Mouse (Mus musculus): ENCODE data around the gene Tlr5. TPM values are rescaled to one million over a fixed set of nuclear protein-coding genes. Genes with fewer than 3 reads are reported as not detected.

Tlr5 gene
- polyA plus RNA-seq, 1 experiment from 2014 or later = 0.09 TPM

DNA sequence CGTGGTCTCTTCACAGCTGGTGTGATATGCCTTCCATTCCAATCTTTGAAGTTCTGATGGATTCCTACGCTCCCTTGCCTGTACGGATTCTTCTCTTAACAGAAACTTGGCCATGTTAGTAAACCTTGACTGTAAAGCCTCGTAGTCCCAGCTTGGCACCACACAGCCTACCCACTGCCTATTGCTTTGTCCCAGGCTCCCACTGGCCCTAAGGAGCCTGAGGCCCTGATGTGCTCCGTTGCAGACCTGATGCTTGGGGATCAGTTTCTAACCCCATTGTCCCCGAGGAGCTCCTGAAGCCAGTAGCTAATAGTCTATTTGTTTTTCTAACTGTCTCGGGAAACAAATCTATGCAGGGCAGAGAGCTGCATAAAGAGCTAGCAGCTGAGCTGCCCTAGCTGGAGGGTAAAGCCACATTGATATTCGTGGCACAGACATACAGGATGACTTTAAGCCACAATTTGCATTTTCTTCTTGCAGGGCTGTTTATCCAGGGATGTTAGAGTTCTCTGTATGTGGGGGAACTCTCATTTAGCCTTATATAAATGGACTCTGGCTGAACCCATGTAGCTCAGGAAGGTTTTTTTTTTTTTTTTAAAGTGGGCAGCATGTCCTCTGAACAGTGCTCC is 35.8 kb upstream of the Tlr5 start:
- no peak overlapping the region; the same call in 1 of the 2 replicates for H3K27ac ChIP-seq (ENCODE audit: low read length)
- H3K9ac ChIP-seq (replicated peaks; ENCODE audit: low read depth, low read length) = no peak overlapping the region
- H3K9me3 ChIP-seq (ENCODE audit: control insufficient read depth, low read length) = no peaks in the 10 kb centered on the region
- no peak overlapping the region for H3K4me2 ChIP-seq (ENCODE audit: low read length)
- peak; percentile 64 for ATAC-seq
- H3K4me3 ChIP-seq (replicated peaks; ENCODE audit: low read length) = no peak overlapping the region
- peaks cover 7% of the 10 kb centered on the region for H3K4me1 ChIP-seq (replicated peaks; ENCODE audit: control insufficient read depth, insufficient read depth, low read length)
- no peaks in the 10 kb centered on the region for H3K27me3 ChIP-seq (replicated peaks; ENCODE audit: control insufficient read depth, insufficient read depth, low read length)
- 32% methylated on average over 8 of the region's 8 CpGs for WGBS
- H3K36me3 ChIP-seq (ENCODE audit: control insufficient read depth, insufficient read depth) = no peaks in the 10 kb centered on the region

DNA sequence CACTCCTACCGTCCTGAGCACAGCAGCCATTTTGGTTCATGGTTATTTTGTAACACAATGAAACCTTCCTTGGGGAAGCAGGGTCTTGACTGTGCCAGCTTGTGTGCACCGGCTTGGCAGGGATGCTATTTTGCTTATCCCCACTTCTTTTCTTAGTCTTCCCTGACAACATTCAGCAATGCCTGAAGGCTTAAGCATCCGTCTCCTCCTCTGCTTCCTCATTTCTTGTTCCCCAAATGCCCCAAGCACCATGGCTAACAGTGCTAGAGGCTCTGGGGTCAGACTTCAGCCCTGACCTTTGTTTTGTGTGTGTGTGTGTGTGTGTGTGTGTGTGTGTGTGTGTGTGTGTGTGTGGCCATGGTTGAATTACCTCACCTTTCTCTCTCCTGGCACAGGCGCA is 31.8 kb upstream of the Tlr5 start:
- Histone ChIP-seq H3K4me2 (ENCODE audit: low read length) (no peak overlapping the region), H3K36me3 (ENCODE audit: control insufficient read depth, insufficient read depth) (no peaks in the 10 kb centered on the region), H3K9ac (replicated peaks; ENCODE audit: low read depth, low read length) (no peak overlapping the region), H3K4me3 (replicated peaks; ENCODE audit: low read length) (no peak overlapping the region), H3K4me1 (replicated peaks; ENCODE audit: control insufficient read depth, insufficient read depth, low read length) (peaks cover 7% of the 10 kb centered on the region), H3K27me3 (replicated peaks; ENCODE audit: control insufficient read depth, insufficient read depth, low read length) (no peaks in the 10 kb centered on the region), H3K27ac (ENCODE audit: low read length) (no peak overlapping the region), H3K9me3 (ENCODE audit: control insufficient read depth, low read length) (no peaks in the 10 kb centered on the region)
- WGBS = 60% methylated on average over 4 of the region's 4 CpGs
- ATAC-seq = no peak

DNA sequence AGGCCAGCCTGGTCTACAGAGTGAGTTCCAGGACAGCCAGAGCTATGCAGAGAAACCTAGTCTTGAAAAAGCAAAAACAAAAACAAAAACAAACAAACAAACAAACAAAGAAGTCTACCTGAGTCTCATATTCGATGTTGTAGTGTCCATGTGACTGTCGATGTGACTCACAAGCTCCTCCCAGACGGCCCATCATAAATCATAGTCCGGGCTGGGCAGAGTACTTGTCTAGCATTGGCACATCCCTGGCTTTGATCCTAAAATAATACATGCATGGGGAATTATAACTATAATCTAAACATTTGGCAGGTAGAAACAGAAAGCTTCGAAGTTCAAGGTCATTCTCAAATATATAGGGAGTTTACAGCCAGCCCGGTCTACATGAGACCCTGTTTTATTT is 28.1 kb upstream of the Tlr5 start:
- ATAC-seq = no peak
- Histone ChIP-seq H3K9me3 (ENCODE audit: control insufficient read depth, low read length) (no peaks in the 10 kb centered on the region), H3K9ac (replicated peaks; ENCODE audit: low read depth, low read length) (no peak overlapping the region), H3K27ac (ENCODE audit: low read length) (no peak overlapping the region), H3K36me3 (ENCODE audit: control insufficient read depth, insufficient read depth) (no peaks in the 10 kb centered on the region), H3K4me2 (ENCODE audit: low read length) (no peak overlapping the region), H3K27me3 (replicated peaks; ENCODE audit: control insufficient read depth, insufficient read depth, low read length) (no peaks in the 10 kb centered on the region), H3K4me1 (replicated peaks; ENCODE audit: control insufficient read depth, insufficient read depth, low read length) (no peaks in the 10 kb centered on the region), H3K4me3 (replicated peaks; ENCODE audit: low read length) (no peak overlapping the region)
- 92% methylated on average over 6 of the region's 6 CpGs for WGBS

DNA sequence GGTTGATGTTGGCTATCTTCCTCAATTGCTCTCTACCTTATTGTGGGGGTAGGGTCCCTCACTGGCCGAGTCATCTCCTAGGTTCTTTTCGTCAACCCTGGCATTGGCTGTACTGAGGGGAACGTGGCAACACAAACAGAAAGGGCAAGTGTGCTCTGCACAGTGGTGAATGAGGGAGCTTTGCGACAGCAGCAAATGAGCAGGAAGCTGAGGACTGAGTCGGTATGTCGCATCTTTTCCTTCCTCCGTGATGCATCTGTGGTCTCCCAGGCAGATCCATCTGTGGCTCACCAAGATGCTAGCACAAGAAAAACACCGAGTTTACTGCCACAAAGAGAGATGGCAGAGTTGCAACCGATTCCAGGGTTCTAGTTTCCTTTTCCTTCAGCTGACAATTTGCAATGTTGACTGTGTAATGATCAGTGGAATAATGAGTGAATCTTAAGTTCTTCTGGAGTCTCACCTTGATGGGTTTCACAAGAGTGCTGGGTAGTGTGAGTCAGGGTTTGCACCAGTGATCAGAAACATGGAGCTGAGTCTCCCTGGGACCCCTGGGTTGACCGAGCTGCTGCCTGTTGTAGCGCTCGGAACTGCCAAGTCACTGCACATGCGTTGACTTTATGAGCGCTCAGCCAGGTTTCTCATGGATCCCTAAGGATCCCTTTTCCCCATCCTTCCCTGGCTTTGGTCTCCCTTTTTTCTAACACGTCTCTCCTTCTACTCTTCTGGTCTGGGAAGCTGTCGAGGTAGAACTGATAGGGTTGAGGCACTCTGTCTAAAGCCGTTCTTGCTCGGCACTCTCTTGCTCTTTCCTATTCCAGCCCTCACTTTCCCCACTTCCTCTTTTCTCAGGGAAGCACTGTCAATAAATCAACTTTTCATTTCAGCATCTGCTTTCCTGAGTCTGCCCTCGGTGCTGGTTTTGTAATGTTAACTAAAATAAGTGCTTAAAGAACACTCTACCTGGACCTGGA is 26.4 kb upstream of the Tlr5 start:
- Histone ChIP-seq H3K36me3 (ENCODE audit: control insufficient read depth, insufficient read depth) (no peaks in the 10 kb centered on the region), H3K27me3 (replicated peaks; ENCODE audit: control insufficient read depth, insufficient read depth, low read length) (no peaks in the 10 kb centered on the region), H3K4me1 (replicated peaks; ENCODE audit: control insufficient read depth, insufficient read depth, low read length) (no peaks in the 10 kb centered on the region), H3K4me3 (replicated peaks; ENCODE audit: low read length) (no peak overlapping the region), H3K27ac (ENCODE audit: low read length) (no peak overlapping the region), H3K4me2 (ENCODE audit: low read length) (no peak overlapping the region), H3K9me3 (ENCODE audit: control insufficient read depth, low read length) (no peaks in the 10 kb centered on the region), H3K9ac (replicated peaks; ENCODE audit: low read depth, low read length) (no peak overlapping the region)
- ATAC-seq = no peak
- WGBS = 83% methylated on average over 19 of the region's 19 CpGs

DNA sequence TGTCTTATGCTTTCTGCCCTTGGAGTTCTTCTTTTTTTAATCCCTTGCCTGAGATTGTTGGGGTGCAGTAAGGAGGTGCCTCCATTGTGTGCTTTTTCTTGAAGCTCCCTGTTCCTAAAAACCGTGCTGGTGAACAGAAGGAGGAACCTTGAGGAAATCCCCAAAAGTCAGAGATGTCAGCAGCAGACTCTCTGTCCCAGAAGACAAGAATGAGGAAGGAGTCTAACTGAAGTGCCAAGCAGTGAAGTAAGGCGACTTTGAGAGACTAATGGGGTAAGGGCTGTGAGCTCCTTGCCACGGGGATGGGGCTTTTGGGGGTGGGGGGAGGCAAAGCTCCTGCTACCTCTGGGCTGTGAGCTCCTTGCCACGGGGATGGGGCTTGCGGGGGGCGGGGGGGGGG is 19.1 kb upstream of the Tlr5 start:
- Histone ChIP-seq H3K27me3 (replicated peaks; ENCODE audit: control insufficient read depth, insufficient read depth, low read length) (no peaks in the 10 kb centered on the region), H3K4me3 (replicated peaks; ENCODE audit: low read length) (no peak overlapping the region), H3K9ac (replicated peaks; ENCODE audit: low read depth, low read length) (no peak overlapping the region), H3K36me3 (ENCODE audit: control insufficient read depth, insufficient read depth) (no peaks in the 10 kb centered on the region), H3K9me3 (ENCODE audit: control insufficient read depth, low read length) (no peaks in the 10 kb centered on the region), H3K27ac (ENCODE audit: low read length) (no peak overlapping the region), H3K4me1 (replicated peaks; ENCODE audit: control insufficient read depth, insufficient read depth, low read length) (no peaks in the 10 kb centered on the region), H3K4me2 (ENCODE audit: low read length) (no peak overlapping the region)
- WGBS = 46% methylated on average over 6 of the region's 6 CpGs
- no peak for ATAC-seq

DNA sequence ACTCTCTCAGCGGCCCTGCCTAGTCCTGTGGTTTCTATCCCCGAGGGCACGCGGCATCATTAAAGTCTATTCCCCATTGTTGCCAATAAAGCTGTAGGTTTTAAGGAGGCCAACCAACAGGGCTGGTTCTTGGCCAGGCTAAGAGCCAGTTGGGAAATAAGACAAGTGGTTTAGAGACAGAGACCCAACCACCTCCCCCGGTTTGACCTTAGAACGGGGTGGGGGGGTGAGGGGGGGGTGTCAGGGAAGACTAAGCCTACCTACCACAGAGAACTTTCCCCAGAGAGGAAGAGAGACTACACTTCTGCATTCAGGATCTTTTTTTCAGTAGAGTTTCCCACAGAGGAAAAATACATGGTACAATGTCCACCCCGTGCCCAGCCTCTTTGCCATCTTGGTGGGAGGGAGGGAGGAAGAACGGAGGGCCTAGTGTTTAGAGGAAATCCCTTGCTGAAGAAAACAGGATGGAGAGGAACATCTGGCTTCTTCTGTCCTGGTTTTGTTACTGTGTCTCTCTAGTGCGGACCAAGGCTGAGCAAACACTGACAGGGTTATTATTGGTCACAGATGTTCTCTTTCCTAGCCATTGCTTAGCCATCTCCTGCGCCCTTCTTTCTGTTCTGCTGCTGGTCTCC is 17.0 kb upstream of the Tlr5 start:
- ATAC-seq = no peak
- Histone ChIP-seq H3K27me3 (replicated peaks; ENCODE audit: control insufficient read depth, insufficient read depth, low read length) (no peaks in the 10 kb centered on the region), H3K9me3 (ENCODE audit: control insufficient read depth, low read length) (no peaks in the 10 kb centered on the region), H3K4me3 (replicated peaks; ENCODE audit: low read length) (no peak overlapping the region), H3K36me3 (ENCODE audit: control insufficient read depth, insufficient read depth) (no peaks in the 10 kb centered on the region), H3K9ac (replicated peaks; ENCODE audit: low read depth, low read length) (no peak overlapping the region), H3K27ac (ENCODE audit: low read length) (no peak overlapping the region), H3K4me1 (replicated peaks; ENCODE audit: control insufficient read depth, insufficient read depth, low read length) (0 out of 2 replicates have a peak, but pooled peaks cover 3% of the 10 kb centered on the region), H3K4me2 (ENCODE audit: low read length) (no peak overlapping the region)
- WGBS = 35% methylated on average over 10 of the region's 10 CpGs

DNA sequence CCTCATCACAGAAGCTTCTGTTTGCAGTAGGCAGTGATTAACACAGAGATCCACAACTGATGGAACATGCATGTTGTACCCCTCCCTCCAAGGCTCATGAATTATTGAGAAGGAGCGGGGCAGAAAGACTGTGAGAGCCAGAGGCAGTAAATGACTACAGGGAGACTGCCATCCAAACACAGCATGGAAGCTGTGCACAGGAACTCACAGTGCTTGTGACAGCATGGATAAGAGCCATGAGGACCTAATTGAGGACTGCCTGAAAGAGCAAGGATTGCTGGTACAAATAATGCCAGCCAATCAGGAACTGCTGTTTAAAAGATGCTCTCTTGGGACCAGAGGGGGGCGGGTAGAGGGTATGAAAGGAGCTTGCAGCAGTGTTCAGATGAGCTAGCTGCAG is 12.7 kb upstream of the Tlr5 start:
- 0 out of 2 replicates have a peak, but pooled peaks have one; percentile 38 for ATAC-seq
- WGBS = 60% methylated on average over 2 of the region's 2 CpGs
- Histone ChIP-seq H3K4me1 (replicated peaks; ENCODE audit: control insufficient read depth, insufficient read depth, low read length) (0 out of 2 replicates have a peak, but pooled peaks cover 3% of the 10 kb centered on the region), H3K9me3 (ENCODE audit: control insufficient read depth, low read length) (no peaks in the 10 kb centered on the region), H3K27ac (ENCODE audit: low read length) (no peak overlapping the region), H3K36me3 (ENCODE audit: control insufficient read depth, insufficient read depth) (no peaks in the 10 kb centered on the region), H3K4me2 (ENCODE audit: low read length) (no peak overlapping the region), H3K27me3 (replicated peaks; ENCODE audit: control insufficient read depth, insufficient read depth, low read length) (no peaks in the 10 kb centered on the region), H3K4me3 (replicated peaks; ENCODE audit: low read length) (no peak overlapping the region), H3K9ac (replicated peaks; ENCODE audit: low read depth, low read length) (no peak overlapping the region)

DNA sequence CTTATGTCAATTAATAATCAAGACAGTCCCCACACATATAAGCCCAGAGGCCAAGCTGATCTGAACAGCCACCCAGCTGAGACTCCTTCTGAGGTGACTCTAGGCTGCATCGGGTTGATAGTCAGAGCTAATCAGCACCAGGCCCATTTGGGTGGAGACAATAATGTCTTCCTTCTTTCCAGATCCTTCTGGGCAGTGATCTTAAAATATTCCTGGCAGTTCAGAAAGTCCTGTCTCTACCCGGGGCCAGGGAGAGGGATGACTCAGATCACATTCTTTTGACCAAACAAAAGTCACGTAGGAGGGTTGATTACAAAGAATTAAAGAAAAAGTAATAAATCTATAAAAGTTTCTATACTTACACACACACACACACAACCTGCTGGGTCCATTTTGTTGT is 10.7 kb upstream of the Tlr5 start:
- ATAC-seq = no peak
- H3K4me3 ChIP-seq (replicated peaks; ENCODE audit: low read length) = no peak overlapping the region
- H3K27me3 ChIP-seq (replicated peaks; ENCODE audit: control insufficient read depth, insufficient read depth, low read length) = no peaks in the 10 kb centered on the region
- H3K36me3 ChIP-seq (ENCODE audit: control insufficient read depth, insufficient read depth) = no peaks in the 10 kb centered on the region
- H3K9ac ChIP-seq (replicated peaks; ENCODE audit: low read depth, low read length) = no peak overlapping the region
- no peaks in the 10 kb centered on the region for H3K9me3 ChIP-seq (ENCODE audit: control insufficient read depth, low read length)
- 0 out of 2 replicates have a peak, but pooled peaks cover 3% of the 10 kb centered on the region for H3K4me1 ChIP-seq (replicated peaks; ENCODE audit: control insufficient read depth, insufficient read depth, low read length)
- no peak overlapping the region for H3K27ac ChIP-seq (ENCODE audit: low read length)
- H3K4me2 ChIP-seq (ENCODE audit: low read length) = no peak overlapping the region
- WGBS = 97% methylated on average over 3 of the region's 3 CpGs

DNA sequence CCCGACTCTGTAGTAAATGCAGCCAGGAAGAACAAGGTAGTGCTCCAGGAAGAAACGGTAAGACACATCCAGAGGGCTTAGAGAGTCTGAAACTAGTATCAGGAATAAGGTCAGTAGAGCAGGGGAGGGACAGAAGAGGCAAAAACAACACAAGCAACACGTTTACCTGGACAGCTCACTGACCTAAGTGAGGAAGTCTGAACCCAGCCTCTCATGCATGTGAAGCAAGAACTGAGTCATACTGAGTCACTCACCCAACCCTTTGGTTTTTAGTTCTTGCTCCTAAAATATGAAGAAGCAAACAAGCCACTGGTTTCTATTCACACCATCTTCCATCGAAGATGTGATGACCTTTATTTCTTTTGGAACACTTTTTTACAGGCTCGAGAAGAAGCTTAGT is 9.9 kb upstream of the Tlr5 start:
- Histone ChIP-seq H3K4me2 (ENCODE audit: low read length) (no peak overlapping the region), H3K27ac (ENCODE audit: low read length) (no peak overlapping the region), H3K9me3 (ENCODE audit: control insufficient read depth, low read length) (no peaks in the 10 kb centered on the region), H3K4me3 (replicated peaks; ENCODE audit: low read length) (no peak overlapping the region), H3K27me3 (replicated peaks; ENCODE audit: control insufficient read depth, insufficient read depth, low read length) (no peaks in the 10 kb centered on the region), H3K4me1 (replicated peaks; ENCODE audit: control insufficient read depth, insufficient read depth, low read length) (0 out of 2 replicates have a peak, but pooled peaks cover 3% of the 10 kb centered on the region), H3K36me3 (ENCODE audit: control insufficient read depth, insufficient read depth) (no peaks in the 10 kb centered on the region), H3K9ac (replicated peaks; ENCODE audit: low read depth, low read length) (no peak overlapping the region)
- ATAC-seq = no peak
- WGBS = 84% methylated on average over 5 of the region's 5 CpGs
